Mouse (Mus musculus) small intestine, adult 2 months (tissue): ENCODE results near the gene Serpine2.

Experiments
- CTCF ChIP-seq: fragments of 200-500 bp; IDR thresholded peaks from 2 replicates; pipeline ENCODE4 v1.5.1; 2012; ENCODE audit warnings: low read depth, mild to moderate bottlenecking, control low read depth, inconsistent platforms, low read length, moderate library complexity, mixed read lengths; ENCODE audit not compliant: insufficient replicate concordance, insufficient read length; ENCODE audit errors: extremely low read depth
- POLR2A ChIP-seq: fragments of 200-500 bp; IDR thresholded peaks from 2 replicates; pipeline ENCODE4 v1.6.1; 2012; ENCODE audit warnings: low read depth, mild to moderate bottlenecking, control low read depth, inconsistent platforms, low read length, moderate library complexity

DNA sequence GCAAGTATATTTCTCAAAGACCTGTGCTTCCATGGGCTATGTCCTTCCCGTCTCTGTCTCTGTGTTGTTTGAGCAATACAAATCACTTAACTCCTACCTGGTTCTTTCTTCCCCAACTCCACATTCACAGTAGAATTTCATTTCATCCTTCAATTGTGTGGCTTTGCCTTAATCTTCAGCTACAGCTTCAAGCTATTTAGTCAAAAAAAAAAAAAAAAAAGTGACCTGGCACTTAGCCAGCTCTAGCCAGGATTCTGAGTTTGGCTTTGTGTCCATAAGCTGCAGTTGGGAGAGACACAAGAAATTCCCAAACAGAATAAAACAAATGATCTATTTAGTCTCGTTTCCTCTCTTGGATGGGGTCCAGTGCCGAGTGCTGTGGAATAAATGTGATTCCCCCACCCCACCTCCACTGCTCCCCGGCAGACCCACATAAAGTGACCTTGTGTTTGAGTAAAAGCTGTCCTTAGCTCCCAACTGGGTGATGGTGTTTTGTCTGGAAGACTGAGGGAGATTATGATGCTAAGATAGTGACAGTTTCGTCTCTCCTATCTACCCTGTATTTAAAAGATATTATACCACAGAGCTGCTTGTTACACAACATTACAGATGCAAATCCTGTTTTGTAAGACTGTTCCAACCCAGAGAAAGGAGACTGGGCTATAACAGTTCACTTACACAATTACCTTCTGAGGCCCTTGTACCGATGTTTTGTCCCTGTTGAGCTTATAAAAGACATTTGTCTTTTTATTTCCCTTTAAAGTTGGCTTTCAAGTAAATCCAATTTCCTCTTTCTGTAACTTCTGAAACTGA is at the start of gene Serpine2:
- TF ChIP-seq POLR2A, result no peak
- TF ChIP-seq CTCF, result no peak
